17 mouse cellular contexts compared by ENCODE assay signal in genomic region chr9:71303594-71303993, GRCm38 (mm10).
DNase-seq lines count a peak whose midpoint lies in the region; ATAC-seq and TF ChIP-seq lines count a peak whose summit lies in the region.
"Had no signal": no experiment of that assay in that cellular context is flagged by ENCODE, and none has a peak within 500 bp of the region (broad histone marks: within the 10 kb centered on the region; RNA-seq: fewer than 3 reads in every experiment).

No protein-coding gene starts in this region.

- WGBS in midbrain, postnatal 0 days: 37% methylated on average over 2 of the region's 2 CpGs
- 54% methylated on average over 2 of the region's 2 CpGs for WGBS in midbrain, embryonic 16.5 days

- H3K4me1 ChIP-seq in midbrain, postnatal 0 days (ENCODE audit: insufficient read depth, low read length): no peaks in the 10 kb centered on the region
- no peaks in the 10 kb centered on the region for H3K4me1 ChIP-seq in midbrain, embryonic 16.5 days (ENCODE audit: control insufficient read depth, insufficient read depth, low read length)
- H3K4me1 ChIP-seq: neural tube, embryonic 12.5 days had no signal

- peak; percentile 7 for DNase-seq in adrenal gland, postnatal 14 days
- DNase-seq in adrenal gland, postnatal 4 days (ENCODE audit: low spot score in 2 of 2): no peak
- no peak for DNase-seq in midbrain, postnatal 0 days (ENCODE audit: low spot score)
- peak; percentile 42 for DNase-seq in R1 (ENCODE audit: low read depth, low spot score)
- DNase-seq in splenic B cell, adult 2 months (ENCODE audit: low read depth, low spot score): peak; percentile 13
- no peak for DNase-seq in layer of hippocampus, adult 18-20 months (ENCODE audit: low spot score in 2 of 2)
- no peak for DNase-seq in retina, embryonic 14.5 days (ENCODE audit: low spot score)
- DNase-seq: adrenal gland, postnatal 25 days; cerebellum, adult 2 months; embryo, embryonic 11 days; forebrain, postnatal 0 days; heart, postnatal 14 days; kidney, postnatal 14 days; lung, postnatal 36 days; midbrain, embryonic 14.5 days had no signal

- no peaks in the 10 kb centered on the region for H3K9me3 ChIP-seq in midbrain, postnatal 0 days (ENCODE audit: low read length)
- no peaks in the 10 kb centered on the region for H3K9me3 ChIP-seq in midbrain, embryonic 16.5 days (replicated peaks; ENCODE audit: control insufficient read depth, low read length, poor library complexity, severe bottlenecking)
- H3K9me3 ChIP-seq: neural tube, embryonic 12.5 days had no signal

- ATAC-seq in midbrain, postnatal 0 days (ENCODE audit: low FRiP score): no peak
- no peak for ATAC-seq in midbrain, embryonic 16.5 days
- ATAC-seq: forebrain, postnatal 0 days had no signal

- no peaks in the 10 kb centered on the region for H3K27me3 ChIP-seq in midbrain, postnatal 0 days (ENCODE audit: insufficient read depth, low read length)
- no peaks in the 10 kb centered on the region for H3K27me3 ChIP-seq in midbrain, embryonic 16.5 days (ENCODE audit: control insufficient read depth, insufficient read depth, low read depth, low read length)
- H3K27me3 ChIP-seq in splenic B cell, adult 2 months (ENCODE audit: control insufficient read depth, insufficient read depth, low read length, poor library complexity, severe bottlenecking): no peaks in the 10 kb centered on the region
- H3K27me3 ChIP-seq: neural tube, embryonic 12.5 days had no signal

- no peak overlapping the region for H3K4me2 ChIP-seq in midbrain, postnatal 0 days (ENCODE audit: low read depth, low read length, poor library complexity, severe bottlenecking)
- no peak overlapping the region for H3K4me2 ChIP-seq in midbrain, embryonic 16.5 days (ENCODE audit: low read length)
- H3K4me2 ChIP-seq: neural tube, embryonic 12.5 days had no signal

- TF ChIP-seq CTCF in midbrain, postnatal 0 days (IDR thresholded peaks at IDR 0.05): peak; percentile 19; the same call in 1 of the 2 replicates

- no peak overlapping the region for H3K27ac ChIP-seq in midbrain, postnatal 0 days (ENCODE audit: low read depth, low read length)
- H3K27ac ChIP-seq in midbrain, embryonic 16.5 days (ENCODE audit: low read length): no peak overlapping the region
- H3K27ac ChIP-seq: neural tube, embryonic 12.5 days had no signal

- no peak overlapping the region for H3K4me3 ChIP-seq in midbrain, postnatal 0 days (ENCODE audit: low read depth, low read length)
- H3K4me3 ChIP-seq in midbrain, embryonic 16.5 days (ENCODE audit: low read depth, low read length): no peak overlapping the region
- H3K4me3 ChIP-seq: neural tube, embryonic 12.5 days had no signal

- no peak overlapping the region for H3K9ac ChIP-seq in midbrain, postnatal 0 days (replicated peaks; ENCODE audit: low read length, poor library complexity, severe bottlenecking)
- no peak overlapping the region for H3K9ac ChIP-seq in midbrain, embryonic 16.5 days (ENCODE audit: low read depth, low read length)
- H3K9ac ChIP-seq: forebrain, postnatal 0 days; neural tube, embryonic 12.5 days had no signal

- H3K36me3 ChIP-seq in midbrain, postnatal 0 days (ENCODE audit: insufficient read depth, low read length): no peaks in the 10 kb centered on the region
- no peaks in the 10 kb centered on the region for H3K36me3 ChIP-seq in midbrain, embryonic 16.5 days (ENCODE audit: control insufficient read depth, insufficient read depth, low read length)
- H3K36me3 ChIP-seq in splenic B cell, adult 2 months (ENCODE audit: control insufficient read depth, insufficient read depth, low read length, poor library complexity, severe bottlenecking): no peaks in the 10 kb centered on the region
- H3K36me3 ChIP-seq: neural tube, embryonic 12.5 days had no signal

Comparison
In these comparisons a context has a peak if more than half of its experiments do, and no peak if none do; other contexts are left out.
1. DNase-seq: peak in adrenal gland, postnatal 14 days (single experiment), R1 (single experiment) and splenic B cell, adult 2 months (single experiment); none in adrenal gland, postnatal 4 days (0 of 2), midbrain, postnatal 0 days (single experiment), layer of hippocampus, adult 18-20 months (0 of 2) and retina, embryonic 14.5 days (single experiment).